Mouse (Mus musculus) fat pad, adult 2 months (tissue): ENCODE measurements around the gene Fdxacb1.

Source experiments
- DNase-seq: peaks from one replicate; pipeline ENCODE4 v3.0.0-alpha.2; 2011; ENCODE audit warnings: low read depth, low spot score; ENCODE audit errors: extremely low read depth

Fdxacb1 gene

GRCm38 (mm10) chr9:50768107-50769002, at the start of gene Fdxacb1:
TSS of gene Fdxacb1 (plus strand) at chr9:50768236.
- DNase-seq: peak; percentile 67

GRCm38 (mm10) chr9:50718878-50719277, 49.2 kb upstream of the Fdxacb1 start:
- DNase-seq: no peak

- no peak for DNase-seq
Measured at GRCm38 (mm10) chr9:50721061-50721460, 47.0 kb upstream of the Fdxacb1 start.

- DNase-seq: no peak
Measured at GRCm38 (mm10) chr9:50722451-50722911, 45.6 kb upstream of the Fdxacb1 start.

- DNase-seq: no peak
Measured at GRCm38 (mm10) chr9:50723406-50723805, 44.6 kb upstream of the Fdxacb1 start.

GRCm38 (mm10) chr9:50724147-50724546, 43.9 kb upstream of the Fdxacb1 start:
- no peak for DNase-seq

- no peak for DNase-seq
Measured at GRCm38 (mm10) chr9:50724661-50725330, 43.2 kb upstream of the Fdxacb1 start.

GRCm38 (mm10) chr9:50725921-50726590, 42.0 kb upstream of the Fdxacb1 start:
- no peak for DNase-seq

GRCm38 (mm10) chr9:50727171-50727924, 40.7 kb upstream of the Fdxacb1 start:
- DNase-seq: no peak

GRCm38 (mm10) chr9:50727925-50728651, 39.9 kb upstream of the Fdxacb1 start:
- DNase-seq: no peak

GRCm38 (mm10) chr9:50729600-50729999, 38.4 kb upstream of the Fdxacb1 start:
- DNase-seq: no peak

- DNase-seq: no peak
Measured at GRCm38 (mm10) chr9:50732560-50732959, 35.5 kb upstream of the Fdxacb1 start.

GRCm38 (mm10) chr9:50734989-50735388, 33.0 kb upstream of the Fdxacb1 start:
- no peak for DNase-seq

- DNase-seq: peak; percentile 40
Measured at GRCm38 (mm10) chr9:50738914-50739870, 28.8 kb upstream of the Fdxacb1 start, which contains the start of gene Dixdc1. TSS of gene Dixdc1 (minus strand) at chr9:50739517.

GRCm38 (mm10) chr9:50740867-50741784, 26.9 kb upstream of the Fdxacb1 start:
- DNase-seq: no peak

GRCm38 (mm10) chr9:50742261-50742660, 25.8 kb upstream of the Fdxacb1 start:
- DNase-seq: no peak

GRCm38 (mm10) chr9:50742744-50743143, 25.3 kb upstream of the Fdxacb1 start:
- no peak for DNase-seq

- peak; percentile 42 for DNase-seq
Measured at GRCm38 (mm10) chr9:50745806-50746205, 22.2 kb upstream of the Fdxacb1 start.
